In genomic region chr2:157424904-157425642, GRCm38 (mm10) we compare ENCODE assay signal across 8 mouse cellular contexts. TPM values are rescaled to one million over a fixed set of nuclear protein-coding genes. Genes with fewer than 3 reads are reported as not detected.
DNase-seq lines count a peak whose midpoint lies in the region; ATAC-seq and TF ChIP-seq lines count a peak whose summit lies in the region.

No protein-coding gene starts in this region.

- H3K4me1 ChIP-seq in neural tube, embryonic 11.5 days (ENCODE audit: control insufficient read depth, insufficient read depth, low read length), result peaks cover 19% of the 10 kb centered on the region
- H3K4me1 ChIP-seq in hindbrain, embryonic 10.5 days (replicated peaks), result peaks cover 77% of the 10 kb centered on the region
- H3K4me1 ChIP-seq in limb, embryonic 14.5 days (ENCODE audit: control insufficient read depth, insufficient read depth, low read length), result peaks cover 30% of the 10 kb centered on the region
- H3K4me1 ChIP-seq in stomach, embryonic 16.5 days (ENCODE audit: control insufficient read depth, insufficient read depth, low read length), result peaks cover 53% of the 10 kb centered on the region

- peak; percentile 25; the same call in 1 of the 2 replicates for ATAC-seq in neural tube, embryonic 11.5 days (ENCODE audit: insufficient read depth, low FRiP score, low TSS enrichment)
- ATAC-seq in limb, embryonic 14.5 days (ENCODE audit: low FRiP score, low read depth), result no peak
- peak; percentile 10; the same call in 1 of the 2 replicates for ATAC-seq in stomach, embryonic 16.5 days (ENCODE audit: insufficient read depth, low FRiP score)

- H3K27ac ChIP-seq in neural tube, embryonic 11.5 days (ENCODE audit: low read depth, low read length), result peak overlapping the region; percentile 88; the same call in 1 of the 2 replicates
- H3K27ac ChIP-seq in hindbrain, embryonic 10.5 days, result peak overlapping the region; percentile 99
- peak overlapping the region; percentile 94 for H3K27ac ChIP-seq in limb, embryonic 14.5 days (replicated peaks; ENCODE audit: low read depth, low read length)
- peak overlapping the region; percentile 97 for H3K27ac ChIP-seq in stomach, embryonic 16.5 days (ENCODE audit: low read length)

- TF ChIP-seq POLR2A in limb, embryonic 14.5 days (IDR thresholded peaks at IDR 0.05; ENCODE audit: borderline replicate concordance, extremely low read depth, insufficient read depth, insufficient read length), result no peak

- 0 out of 2 replicates have a peak, but pooled peaks cover 2% of the 10 kb centered on the region for H3K36me3 ChIP-seq in neural tube, embryonic 11.5 days (ENCODE audit: control insufficient read depth, insufficient read depth, low read length)
- H3K36me3 ChIP-seq in hindbrain, embryonic 10.5 days, result peaks cover 29% of the 10 kb centered on the region
- peaks cover 19% of the 10 kb centered on the region for H3K36me3 ChIP-seq in limb, embryonic 14.5 days (ENCODE audit: control insufficient read depth, insufficient read depth, low read length)
- no peaks in the 10 kb centered on the region; the same call in 1 of the 2 replicates for H3K36me3 ChIP-seq in stomach, embryonic 16.5 days (ENCODE audit: control insufficient read depth, insufficient read depth, low read length)

- peak overlapping the region; percentile 99 for H3K9ac ChIP-seq in neural tube, embryonic 11.5 days (ENCODE audit: low read length)
- H3K9ac ChIP-seq in limb, embryonic 14.5 days (ENCODE audit: low read depth, low read length, severe bottlenecking), result peak overlapping the region; percentile 99
- H3K9ac ChIP-seq in stomach, embryonic 16.5 days (ENCODE audit: low read length), result peak overlapping the region; percentile 99

- WGBS in neural tube, embryonic 11.5 days, result 64% methylated on average over 16 of the region's 16 CpGs
- 69% methylated on average over 16 of the region's 16 CpGs for WGBS in hindbrain, embryonic 10.5 days
- WGBS in limb, embryonic 14.5 days, result 51% methylated on average over 16 of the region's 16 CpGs
- 48% methylated on average over 16 of the region's 16 CpGs for WGBS in stomach, embryonic 16.5 days

- no peaks in the 10 kb centered on the region for H3K27me3 ChIP-seq in neural tube, embryonic 11.5 days (ENCODE audit: control insufficient read depth, insufficient read depth, low read length)
- peaks cover 15% of the 10 kb centered on the region; the same call in 1 of the 2 replicates for H3K27me3 ChIP-seq in hindbrain, embryonic 10.5 days (ENCODE audit: insufficient read depth, poor library complexity, severe bottlenecking)
- no peaks in the 10 kb centered on the region for H3K27me3 ChIP-seq in limb, embryonic 14.5 days (ENCODE audit: control insufficient read depth, insufficient read depth, low read length)
- no peaks in the 10 kb centered on the region for H3K27me3 ChIP-seq in stomach, embryonic 16.5 days (ENCODE audit: control insufficient read depth, insufficient read depth, low read length)

- no peak for DNase-seq in neural tube, embryonic 11.5 days (ENCODE audit: low spot score)
- no peak for DNase-seq in neural tube, embryonic 10.5 days (ENCODE audit: extremely low spot score, low spot score)
- DNase-seq in hindbrain, embryonic 10.5 days (ENCODE audit: low spot score), result no peak
- DNase-seq in limb, embryonic 14.5 days (ENCODE audit: low spot score), result no peak
- DNase-seq in embryo, embryonic 10.5 days (ENCODE audit: low spot score), result no peak
- no peak for DNase-seq in spleen, postnatal 4 days (ENCODE audit: low spot score in 2 of 2)
- DNase-seq in natural killer cell, adult 2 months (ENCODE audit: low spot score in 2 of 2), result no peak

- H3K4me3 ChIP-seq in neural tube, embryonic 11.5 days (ENCODE audit: low read depth, low read length), result peak overlapping the region; percentile 85
- peak overlapping the region; percentile 87 for H3K4me3 ChIP-seq in hindbrain, embryonic 10.5 days
- H3K4me3 ChIP-seq in limb, embryonic 14.5 days (replicated peaks; ENCODE audit: low read length), result peak overlapping the region; percentile 87
- H3K4me3 ChIP-seq in stomach, embryonic 16.5 days (replicated peaks; ENCODE audit: low read length), result peak overlapping the region; percentile 84

- H3K4me2 ChIP-seq in neural tube, embryonic 11.5 days (ENCODE audit: low read depth), result peak overlapping the region; percentile 88
- H3K4me2 ChIP-seq in limb, embryonic 14.5 days (replicated peaks; ENCODE audit: low read depth, low read length, severe bottlenecking), result peak overlapping the region; percentile 78
- H3K4me2 ChIP-seq in stomach, embryonic 16.5 days (ENCODE audit: low read depth, low read length), result peak overlapping the region; percentile 87

- no peaks in the 10 kb centered on the region for H3K9me3 ChIP-seq in neural tube, embryonic 11.5 days (ENCODE audit: control insufficient read depth, low read length)
- H3K9me3 ChIP-seq in hindbrain, embryonic 10.5 days, result no peaks in the 10 kb centered on the region
- H3K9me3 ChIP-seq in limb, embryonic 14.5 days (ENCODE audit: control insufficient read depth, low read length), result no peaks in the 10 kb centered on the region
- no peaks in the 10 kb centered on the region for H3K9me3 ChIP-seq in stomach, embryonic 16.5 days (replicated peaks; ENCODE audit: control insufficient read depth, low read length)

RNA-seq across cellular contexts. Expression of gene Src, which starts 6.8 kb away (rescaled TPM):
- polyA plus RNA-seq in neural tube, embryonic 11.5 days (2014; fragmentation: Nextera tagmentation; extraction: Ambion mirVana), result 15.1 and 17.8 TPM in 2 replicates
- 20.8 and 29.3 TPM in 2 replicates for polyA plus RNA-seq in hindbrain, embryonic 10.5 days (2016; fragmentation: Nextera tagmentation; extraction: Ambion mirVana)
- 43.6 and 56.3 TPM in 2 replicates for polyA plus RNA-seq in limb, embryonic 14.5 days (2012; rRNA removed)
- 15.9 and 17.2 TPM in 2 replicates for polyA plus RNA-seq in limb, embryonic 14.5 days (2014; fragmentation: Nextera tagmentation; extraction: Ambion mirVana)
- polyA plus RNA-seq in stomach, embryonic 16.5 days (2015; fragmentation: Nextera tagmentation; extraction: Ambion mirVana), result 12.1 and 14.7 TPM in 2 replicates

RNA-seq across cellular contexts. Expression of gene Manbal, which starts 57.7 kb away (rescaled TPM):
- 34.9 and 36.8 TPM in 2 replicates for polyA plus RNA-seq in neural tube, embryonic 11.5 days (2014; fragmentation: Nextera tagmentation; extraction: Ambion mirVana)
- polyA plus RNA-seq in hindbrain, embryonic 10.5 days (2016; fragmentation: Nextera tagmentation; extraction: Ambion mirVana), result 67.0 and 85.8 TPM in 2 replicates
- 80.4 and 82.3 TPM in 2 replicates for polyA plus RNA-seq in limb, embryonic 14.5 days (2012; rRNA removed)
- polyA plus RNA-seq in limb, embryonic 14.5 days (2014; fragmentation: Nextera tagmentation; extraction: Ambion mirVana), result 47.1 and 52.8 TPM in 2 replicates
- polyA plus RNA-seq in stomach, embryonic 16.5 days (2015; fragmentation: Nextera tagmentation; extraction: Ambion mirVana), result 76.3 and 78.0 TPM in 2 replicates
